Mouse (Mus musculus): Measurements from ENCODE around the gene Acot7. TPM values are rescaled to one million over a fixed set of nuclear protein-coding genes. Genes with fewer than 3 reads are reported as not detected.
A peak's percentile ranks its signal among the peaks of the same experiment; 100 is the strongest.

Acot7 gene
- polyA plus RNA-seq, 1 experiment from 2014 or later: 63.4 TPM

- Histone ChIP-seq H3K4me3 (no peak overlapping the region), H3K36me3 (peaks cover 15% of the 10 kb centered on the region), H3K27me3 (replicated peaks) (no peaks in the 10 kb centered on the region), H3K4me1 (replicated peaks) (peaks cover 62% of the 10 kb centered on the region), H3K27ac (ENCODE audit: poor library complexity, severe bottlenecking) (peak overlapping the region; percentile 12; the same call in 1 of the 2 replicates), H3K9ac (peak overlapping the region; percentile 29; the same call in 1 of the 2 replicates), H3K9me3 (replicated peaks) (no peaks in the 10 kb centered on the region), H3K4me2 (no peak overlapping the region)
- no peak for ATAC-seq (ENCODE audit: insufficient number of reproducible peaks, low FRiP score)
- WGBS: 49% methylated on average over 10 of the region's 10 CpGs
Measured at GRCm38 (mm10) chr4:152266236-152266895, 88.4 kb downstream of the Acot7 start.

DNA sequence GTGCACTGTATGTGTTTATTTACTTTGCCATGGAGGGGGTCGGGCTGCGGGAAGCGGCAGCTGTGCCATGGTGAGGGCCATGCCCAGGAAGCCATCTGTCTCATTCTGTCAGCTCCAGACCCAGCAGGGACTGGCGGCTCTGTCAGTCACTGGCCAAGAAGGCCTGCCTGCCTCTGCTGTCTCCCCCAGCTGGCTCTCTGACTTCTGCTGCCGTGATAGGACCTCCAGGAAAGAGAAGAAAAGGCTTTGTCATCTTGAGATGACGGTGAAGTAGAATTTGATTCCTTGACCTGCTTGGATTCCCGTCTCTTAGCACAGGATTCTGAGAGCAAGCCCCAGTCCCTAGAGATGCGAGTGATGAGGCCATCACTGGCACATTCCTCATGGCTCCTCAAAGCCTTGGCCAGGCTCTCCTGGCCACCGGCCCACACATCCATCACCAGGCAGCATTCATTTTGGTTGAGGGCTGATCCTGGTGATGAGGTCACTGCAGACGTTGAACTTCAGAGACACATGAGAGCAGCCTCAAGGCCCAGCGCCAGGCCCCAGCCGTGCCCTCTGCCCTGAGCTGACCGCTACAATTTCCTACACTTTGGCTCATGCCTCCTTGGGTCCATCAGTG is 89.9 kb downstream of the Acot7 start:
- 67% methylated on average over 13 of the region's 13 CpGs for WGBS
- no peak overlapping the region for H3K4me3 ChIP-seq
- H3K4me1 ChIP-seq (replicated peaks): peaks cover 62% of the 10 kb centered on the region
- H3K36me3 ChIP-seq: peaks cover 15% of the 10 kb centered on the region
- no peaks in the 10 kb centered on the region for H3K27me3 ChIP-seq (replicated peaks)
- ATAC-seq (ENCODE audit: insufficient number of reproducible peaks, low FRiP score): no peak
- H3K9ac ChIP-seq: no peak overlapping the region
- no peaks in the 10 kb centered on the region for H3K9me3 ChIP-seq (replicated peaks)
- H3K27ac ChIP-seq (ENCODE audit: poor library complexity, severe bottlenecking): no peak overlapping the region
- H3K4me2 ChIP-seq: no peak overlapping the region

- 84% methylated on average over 13 of the region's 13 CpGs for WGBS
Measured at GRCm38 (mm10) chr4:152269967-152270366, 92.0 kb downstream of the Acot7 start.

GRCm38 (mm10) chr4:152270599-152270998 is 92.7 kb downstream of the Acot7 start:
- no peak overlapping the region for H3K27ac ChIP-seq (ENCODE audit: poor library complexity, severe bottlenecking)
- peaks cover 64% of the 10 kb centered on the region for H3K4me1 ChIP-seq (replicated peaks)
- H3K4me3 ChIP-seq: no peak overlapping the region
- no peaks in the 10 kb centered on the region for H3K9me3 ChIP-seq (replicated peaks)
- no peak for ATAC-seq (ENCODE audit: insufficient number of reproducible peaks, low FRiP score)
- H3K27me3 ChIP-seq (replicated peaks): peaks cover 5% of the 10 kb centered on the region
- H3K4me2 ChIP-seq: no peak overlapping the region
- WGBS: 68% methylated on average over 9 of the region's 9 CpGs
- H3K9ac ChIP-seq: no peak overlapping the region
- H3K36me3 ChIP-seq: peaks cover 6% of the 10 kb centered on the region

More at GRCm38 (mm10) chr4:152269967-152270366, 92.0 kb downstream of the Acot7 start:
- Histone ChIP-seq H3K9ac (no peak overlapping the region), H3K4me2 (no peak overlapping the region), H3K27ac (ENCODE audit: poor library complexity, severe bottlenecking) (no peak overlapping the region), H3K27me3 (replicated peaks) (no peaks in the 10 kb centered on the region), H3K9me3 (replicated peaks) (no peaks in the 10 kb centered on the region), H3K4me1 (replicated peaks) (peaks cover 60% of the 10 kb centered on the region), H3K4me3 (no peak overlapping the region), H3K36me3 (peaks cover 12% of the 10 kb centered on the region)
- ATAC-seq (ENCODE audit: insufficient number of reproducible peaks, low FRiP score): no peak

DNA sequence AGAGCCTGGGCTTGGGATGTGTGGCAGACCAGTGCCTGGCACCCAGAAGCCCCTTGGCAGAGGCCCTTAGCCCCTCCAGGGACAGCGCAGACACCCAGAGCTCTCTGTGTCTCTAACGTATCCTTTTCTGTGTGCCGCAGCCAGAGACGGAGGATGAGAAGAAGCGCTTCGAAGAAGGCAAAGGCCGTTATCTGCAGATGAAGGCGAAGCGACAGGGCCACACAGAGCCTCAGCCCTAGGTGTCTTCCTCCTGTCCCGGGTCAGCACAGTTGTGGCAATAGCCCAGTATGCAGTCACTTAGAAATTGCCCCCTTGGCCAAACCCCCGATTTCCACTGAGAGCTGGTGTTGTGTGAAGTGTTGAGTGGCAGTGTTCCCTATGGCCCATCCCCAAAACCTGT is 93.4 kb downstream of the Acot7 start:
- Histone ChIP-seq H3K9ac (no peak overlapping the region), H3K27me3 (replicated peaks) (peaks cover 9% of the 10 kb centered on the region), H3K4me3 (no peak overlapping the region), H3K4me1 (replicated peaks) (peaks cover 63% of the 10 kb centered on the region), H3K4me2 (no peak overlapping the region), H3K27ac (ENCODE audit: poor library complexity, severe bottlenecking) (0 out of 2 replicates have a peak overlapping the region, but pooled peaks have one; percentile 84), H3K36me3 (peaks cover 6% of the 10 kb centered on the region), H3K9me3 (replicated peaks) (no peaks in the 10 kb centered on the region)
- WGBS: 88% methylated on average over 11 of the region's 11 CpGs
- ATAC-seq (ENCODE audit: insufficient number of reproducible peaks, low FRiP score): no peak

- no peaks in the 10 kb centered on the region for H3K9me3 ChIP-seq (replicated peaks)
- 61% methylated on average over 7 of the region's 7 CpGs for WGBS
- H3K27me3 ChIP-seq (replicated peaks): peaks cover 9% of the 10 kb centered on the region
- no peak for ATAC-seq (ENCODE audit: insufficient number of reproducible peaks, low FRiP score)
- H3K27ac ChIP-seq (ENCODE audit: poor library complexity, severe bottlenecking): peak overlapping the region; percentile 84
- H3K9ac ChIP-seq: peak overlapping the region; percentile 18; the same call in 1 of the 2 replicates
- peaks cover 6% of the 10 kb centered on the region for H3K36me3 ChIP-seq
- H3K4me2 ChIP-seq: no peak overlapping the region
- peaks cover 67% of the 10 kb centered on the region for H3K4me1 ChIP-seq (replicated peaks)
- no peak overlapping the region for H3K4me3 ChIP-seq
Measured at GRCm38 (mm10) chr4:152272006-152272405, 94.1 kb downstream of the Acot7 start.

DNA sequence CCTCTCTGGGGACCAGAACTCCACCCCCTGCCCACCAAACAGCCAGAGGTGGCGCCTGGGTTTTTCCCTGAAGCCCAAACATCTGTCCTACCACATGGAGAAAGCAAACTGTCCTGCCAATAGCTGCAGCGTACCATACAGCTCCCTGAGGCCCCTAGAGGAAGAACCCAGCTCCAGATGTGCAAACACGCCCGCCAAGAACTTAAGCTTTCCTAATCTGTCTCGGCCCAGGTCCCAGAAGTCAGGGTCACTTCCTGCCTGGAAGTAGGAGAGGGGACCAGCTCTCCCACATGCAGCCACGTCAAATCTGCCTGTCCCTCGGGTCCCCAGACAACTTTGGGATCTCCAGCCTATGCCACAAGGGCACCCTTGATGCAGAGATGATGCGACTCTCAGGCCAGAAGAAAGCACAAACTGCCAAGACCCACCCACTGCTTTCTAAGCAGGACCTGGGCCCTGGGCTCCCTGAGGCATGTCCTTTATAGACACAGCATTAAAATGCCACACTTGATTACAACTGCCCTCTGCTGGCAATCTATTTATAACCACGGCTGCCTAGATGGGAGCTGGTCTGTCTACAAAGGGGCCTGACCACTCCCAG is 94.6 kb downstream of the Acot7 start:
- Histone ChIP-seq H3K27me3 (replicated peaks) (peaks cover 9% of the 10 kb centered on the region), H3K4me3 (no peak overlapping the region), H3K9me3 (replicated peaks) (no peaks in the 10 kb centered on the region), H3K9ac (no peak overlapping the region), H3K36me3 (peaks cover 6% of the 10 kb centered on the region), H3K4me2 (peak overlapping the region; percentile 98; the same call in 1 of the 2 replicates), H3K4me1 (replicated peaks) (peaks cover 66% of the 10 kb centered on the region), H3K27ac (ENCODE audit: poor library complexity, severe bottlenecking) (peak overlapping the region; percentile 84)
- 30% methylated on average over 9 of the region's 9 CpGs for WGBS
- no peak for ATAC-seq (ENCODE audit: insufficient number of reproducible peaks, low FRiP score)

- Histone ChIP-seq H3K4me1 (replicated peaks) (peaks cover 64% of the 10 kb centered on the region), H3K9me3 (replicated peaks) (no peaks in the 10 kb centered on the region), H3K36me3 (peaks cover 5% of the 10 kb centered on the region), H3K27ac (ENCODE audit: poor library complexity, severe bottlenecking) (peak overlapping the region; percentile 84), H3K4me2 (peak overlapping the region; percentile 98), H3K9ac (peak overlapping the region; percentile 91; the same call in 1 of the 2 replicates), H3K27me3 (replicated peaks) (peaks cover 9% of the 10 kb centered on the region), H3K4me3 (peak overlapping the region; percentile 81; the same call in 1 of the 2 replicates)
- 33% methylated on average over 3 of the region's 3 CpGs for WGBS
- no peak for ATAC-seq (ENCODE audit: insufficient number of reproducible peaks, low FRiP score)
Measured at GRCm38 (mm10) chr4:152273191-152273590, 95.3 kb downstream of the Acot7 start.

GRCm38 (mm10) chr4:152273621-152274236 is 95.8 kb downstream of the Acot7 start, which contains the start of gene Gpr153:
Gene Gpr153, plus strand, starts transcription at chr4:152274232.
- peak within 1 kb of the TSS; percentile 81 for H3K4me3 ChIP-seq
- peak within 1 kb of the TSS; percentile 84 for H3K27ac ChIP-seq (ENCODE audit: poor library complexity, severe bottlenecking)
- H3K9ac ChIP-seq: peak within 1 kb of the TSS; percentile 91
- H3K9me3 ChIP-seq (replicated peaks): no peaks in the 10 kb centered on the region
- peaks cover 64% of the 10 kb centered on the region for H3K4me1 ChIP-seq (replicated peaks)
- WGBS: under 1% methylated on average over 20 of the region's 48 CpGs
- H3K36me3 ChIP-seq: peaks cover 3% of the 10 kb centered on the region; the same call in 1 of the 2 replicates
- peak within 1 kb of the TSS; percentile 98 for H3K4me2 ChIP-seq
- ATAC-seq (ENCODE audit: insufficient number of reproducible peaks, low FRiP score): peak; percentile 60
- peaks cover 10% of the 10 kb centered on the region for H3K27me3 ChIP-seq (replicated peaks)

DNA sequence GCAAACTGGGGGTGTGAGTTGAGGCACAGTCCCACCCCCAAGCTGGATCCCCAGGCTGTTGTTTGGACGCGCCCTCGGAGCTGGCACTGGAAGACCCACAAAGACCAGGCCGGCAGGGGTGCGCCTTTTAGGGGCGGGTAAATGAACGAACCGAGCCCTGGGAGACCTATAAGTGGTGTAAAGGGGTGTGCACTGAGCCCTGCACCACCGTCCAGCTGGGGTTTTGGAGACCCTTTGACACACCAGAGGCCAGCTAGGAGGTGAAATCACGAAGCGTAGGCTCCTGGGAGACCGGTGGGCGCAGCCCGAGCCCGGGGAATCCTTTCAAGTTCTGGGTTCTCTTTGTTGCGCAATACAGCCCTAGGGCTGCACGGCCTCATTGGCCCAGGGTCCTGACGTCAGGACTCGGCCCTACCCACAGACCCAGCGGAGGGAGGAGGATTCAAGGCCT is 96.8 kb downstream of the Acot7 start:
- Histone ChIP-seq H3K4me1 (replicated peaks) (peaks cover 64% of the 10 kb centered on the region), H3K36me3 (peaks cover 8% of the 10 kb centered on the region), H3K4me2 (peak overlapping the region; percentile 98)

More for the DNA sequence above, 96.8 kb downstream of the Acot7 start:
- ATAC-seq (ENCODE audit: insufficient number of reproducible peaks, low FRiP score): peak; percentile 26; the same call in 1 of the 2 replicates
- peaks cover 18% of the 10 kb centered on the region for H3K27me3 ChIP-seq (replicated peaks)
- peak overlapping the region; percentile 91 for H3K9ac ChIP-seq
- WGBS: under 1% methylated on average over 20 of the region's 20 CpGs
- H3K27ac ChIP-seq (ENCODE audit: poor library complexity, severe bottlenecking): peak overlapping the region; percentile 84; the same call in 1 of the 2 replicates
- H3K9me3 ChIP-seq (replicated peaks): no peaks in the 10 kb centered on the region
- H3K4me3 ChIP-seq: peak overlapping the region; percentile 81
